In genomic region chr11:115266400-115266778, GRCm38 (mm10) we compare ENCODE assay signal across 8 mouse cellular contexts. TPM values are rescaled to one million over a fixed set of nuclear protein-coding genes. Genes with fewer than 3 reads are reported as not detected.
DNase-seq lines count a peak whose midpoint lies in the region; ATAC-seq and TF ChIP-seq lines count a peak whose summit lies in the region.

No protein-coding gene starts in this region.

- H3K36me3 ChIP-seq in heart, embryonic 10.5 days: peaks cover 12% of the 10 kb centered on the region
- peaks cover 7% of the 10 kb centered on the region for H3K36me3 ChIP-seq in ES-E14 (ENCODE audit: control insufficient read depth, insufficient read depth, low read length, poor library complexity, severe bottlenecking)
- no peaks in the 10 kb centered on the region for H3K36me3 ChIP-seq in forebrain, embryonic 11.5 days (ENCODE audit: control insufficient read depth, insufficient read depth, low read length)
- peaks cover 20% of the 10 kb centered on the region for H3K36me3 ChIP-seq in liver, embryonic 13.5 days

- no peak for DNase-seq in heart, embryonic 10.5 days (ENCODE audit: low spot score)
- no peak for DNase-seq in heart, adult 8-10 months (ENCODE audit: low spot score)
- no peak for DNase-seq in ES-E14 (ENCODE audit: low read depth, low spot score)
- DNase-seq in forebrain, embryonic 11.5 days (ENCODE audit: low spot score): no peak
- no peak for DNase-seq in liver, embryonic 13.5 days
- DNase-seq in left cerebral cortex, postnatal 14 days (ENCODE audit: low spot score in 2 of 2): no peak

- peaks cover 93% of the 10 kb centered on the region for H3K27me3 ChIP-seq in heart, embryonic 10.5 days (ENCODE audit: insufficient read depth, poor library complexity, severe bottlenecking)
- peaks cover 58% of the 10 kb centered on the region for H3K27me3 ChIP-seq in forebrain, embryonic 11.5 days (ENCODE audit: control insufficient read depth, insufficient read depth, low read length)
- H3K27me3 ChIP-seq in liver, embryonic 13.5 days: peaks cover 77% of the 10 kb centered on the region

- H3K4me1 ChIP-seq in heart, embryonic 10.5 days: peaks cover 59% of the 10 kb centered on the region
- H3K4me1 ChIP-seq in ES-E14 (ENCODE audit: control insufficient read depth in 2 of 2, insufficient read depth in 2 of 2, low read length in 2 of 2, poor library complexity in 1 of 2): peaks cover 0 to 14% of the 10 kb centered on the region in 2 experiments; a peak in 1 of 4 replicates
- H3K4me1 ChIP-seq in forebrain, embryonic 11.5 days (replicated peaks; ENCODE audit: control insufficient read depth, insufficient read depth, low read length): peaks cover 18% of the 10 kb centered on the region
- H3K4me1 ChIP-seq in liver, embryonic 13.5 days (replicated peaks): peaks cover 19% of the 10 kb centered on the region

- under 1% methylated on average over 22 of the region's 22 CpGs for WGBS in heart, embryonic 10.5 days
- under 1% methylated on average over 16 of the region's 22 CpGs for WGBS in forebrain, embryonic 11.5 days
- 2% methylated on average over 22 of the region's 22 CpGs for WGBS in liver, embryonic 13.5 days (ENCODE audit: insufficient replicate concordance)

- no peak for ATAC-seq in forebrain, embryonic 11.5 days (replicated peaks; ENCODE audit: low FRiP score)
- no peak for ATAC-seq in liver, embryonic 13.5 days (ENCODE audit: low read depth)
- ATAC-seq in activated CD4-positive, CD25-positive, alpha-beta regulatory T cell, adult 4 months: no peak
- ATAC-seq in megakaryocyte-erythroid progenitor cell, adult 5-6 weeks (replicated peaks; ENCODE audit: low FRiP score, low TSS enrichment, poor library complexity, severe bottlenecking): no peak

- peak overlapping the region; percentile 65 for H3K4me3 ChIP-seq in heart, embryonic 10.5 days
- peak overlapping the region; percentile 34 to 60; a peak in 3 of 4 replicates for H3K4me3 ChIP-seq in ES-E14 (ENCODE audit: insufficient read depth in 1 of 2, low read depth in 1 of 2, low read length in 2 of 2, poor library complexity in 1 of 2, severe bottlenecking in 1 of 2)
- H3K4me3 ChIP-seq in forebrain, embryonic 11.5 days (ENCODE audit: low read depth, low read length): peak overlapping the region; percentile 28; the same call in 1 of the 2 replicates
- peak overlapping the region; percentile 39 for H3K4me3 ChIP-seq in liver, embryonic 13.5 days (replicated peaks)

- peak overlapping the region; percentile 46 for H3K4me2 ChIP-seq in forebrain, embryonic 11.5 days (ENCODE audit: low read depth, low read length, severe bottlenecking)
- H3K4me2 ChIP-seq in liver, embryonic 13.5 days: peak overlapping the region; percentile 52; the same call in 1 of the 2 replicates

- peak overlapping the region; percentile 19; the same call in 1 of the 2 replicates for H3K9ac ChIP-seq in ES-E14 (ENCODE audit: insufficient read depth, low read depth, low read length, poor library complexity, severe bottlenecking)
- H3K9ac ChIP-seq in forebrain, embryonic 11.5 days (ENCODE audit: low read length): no peak overlapping the region
- no peak overlapping the region for H3K9ac ChIP-seq in liver, embryonic 13.5 days

- peak overlapping the region; percentile 64; the same call in 1 of the 2 replicates for H3K27ac ChIP-seq in heart, embryonic 10.5 days
- no peak overlapping the region for H3K27ac ChIP-seq in ES-E14 (ENCODE audit: insufficient read depth, low read depth, low read length, poor library complexity, severe bottlenecking)
- H3K27ac ChIP-seq in forebrain, embryonic 11.5 days (ENCODE audit: low read depth, low read length): no peak overlapping the region
- no peak overlapping the region for H3K27ac ChIP-seq in liver, embryonic 13.5 days

- H3K9me3 ChIP-seq in heart, embryonic 10.5 days: no peaks in the 10 kb centered on the region
- no peaks in the 10 kb centered on the region for H3K9me3 ChIP-seq in ES-E14 (ENCODE audit: control insufficient read depth, insufficient read depth, low read depth, low read length)
- H3K9me3 ChIP-seq in forebrain, embryonic 11.5 days (ENCODE audit: control insufficient read depth, low read length): no peaks in the 10 kb centered on the region
- no peaks in the 10 kb centered on the region for H3K9me3 ChIP-seq in liver, embryonic 13.5 days (replicated peaks)

- intact Hi-C loops in left cerebral cortex, postnatal 14 days (cut with DNase I): loop anchor here (5.0 kb wide), 1 partner anchor 104 kb away; the partner anchor contains the start of gene Slc9a3r1

- in situ Hi-C loops in ES-E14 (cut with MboI; ENCODE audit: low sequenced_read_pairs in 2 of 2, unreplicated experiment in 2 of 2): no loop called here

TF ChIP-seq in ES-E14, 5 proteins besides CTCF, POLR2A, EP300 and RAD21:
- TF ChIP-seq ZC3H11A (IDR thresholded peaks at IDR 0.05; ENCODE audit: borderline replicate concordance, low read depth, low read length) (no peak), MAFK (IDR thresholded peaks at IDR 0.05; ENCODE audit: insufficient read depth, low read depth, low read length) (no peak), HCFC1 (IDR thresholded peaks at IDR 0.05; ENCODE audit: borderline replicate concordance, insufficient read depth, low read length) (no peak)

RNA-seq across cellular contexts. Expression of gene Grin2c, which starts 0.7 kb away (rescaled TPM):
- polyA plus RNA-seq in heart, embryonic 10.5 days (2016; fragmentation: Nextera tagmentation; extraction: Ambion mirVana): 0.23 and 0.65 TPM in 2 replicates
- under 1 TPM; 0.09 to 0.65 (median 0.23) TPM for total RNA-seq in heart, adult 8-10 months (2022)
- 0.21 and 0.22 TPM in 2 replicates for total RNA-seq in ES-E14 (2012; rRNA removed)
- polyA plus RNA-seq in forebrain, embryonic 11.5 days (2014; fragmentation: Nextera tagmentation; extraction: Ambion mirVana): 0.12 TPM in 1 of 2 replicates, not detected in the other
- polyA plus RNA-seq in liver, embryonic 13.5 days (2015; fragmentation: Nextera tagmentation; extraction: Ambion mirVana): 0.06 and 0.12 TPM in 2 replicates
- not detected for polyA plus RNA-seq in activated CD4-positive, CD25-positive, alpha-beta regulatory T cell, adult 4 months (2017; shearing (Covaris generic))
- 10 to 100 TPM; 39.9 TPM for total RNA-seq in left cerebral cortex, postnatal 14 days (2021)
- not detected in 2 replicates for total RNA-seq in megakaryocyte-erythroid progenitor cell, adult 5-6 weeks (2014; fragmentation: Nextera tagmentation)
- not detected in 2 replicates for total RNA-seq in megakaryocyte-erythroid progenitor cell, adult 5-6 weeks (2017)

RNA-seq across cellular contexts. Expression of gene Fdxr, which starts 10.5 kb away (rescaled TPM):
- 14.3 and 16.5 TPM in 2 replicates for polyA plus RNA-seq in heart, embryonic 10.5 days (2016; fragmentation: Nextera tagmentation; extraction: Ambion mirVana)
- total RNA-seq in heart, adult 8-10 months (2022): 1 to 10 TPM; 9.1 to 10.0 (median 9.6) TPM
- total RNA-seq in ES-E14 (2012; rRNA removed): 12.1 and 21.0 TPM in 2 replicates
- 13.8 and 15.6 TPM in 2 replicates for polyA plus RNA-seq in forebrain, embryonic 11.5 days (2014; fragmentation: Nextera tagmentation; extraction: Ambion mirVana)
- 16.3 and 18.2 TPM in 2 replicates for polyA plus RNA-seq in liver, embryonic 13.5 days (2015; fragmentation: Nextera tagmentation; extraction: Ambion mirVana)
- polyA plus RNA-seq in activated CD4-positive, CD25-positive, alpha-beta regulatory T cell, adult 4 months (2017; shearing (Covaris generic)): 10 to 100 TPM; 18.4 to 26.6 TPM
- total RNA-seq in left cerebral cortex, postnatal 14 days (2021): 10 to 100 TPM; 19.6 to 20.8 TPM
- total RNA-seq in megakaryocyte-erythroid progenitor cell, adult 5-6 weeks (2014; fragmentation: Nextera tagmentation): 17.0 and 18.6 TPM in 2 replicates
- total RNA-seq in megakaryocyte-erythroid progenitor cell, adult 5-6 weeks (2017): 5.9 and 20.8 TPM in 2 replicates

RNA-seq across cellular contexts. Expression of gene Fads6, which starts 31.1 kb away (rescaled TPM):
- polyA plus RNA-seq in heart, embryonic 10.5 days (2016; fragmentation: Nextera tagmentation; extraction: Ambion mirVana): 0.64 and 1.3 TPM in 2 replicates
- 1 to 10 TPM; 2.0 to 3.5 (median 2.3) TPM for total RNA-seq in heart, adult 8-10 months (2022)
- total RNA-seq in ES-E14 (2012; rRNA removed): 2.1 and 3.7 TPM in 2 replicates
- polyA plus RNA-seq in forebrain, embryonic 11.5 days (2014; fragmentation: Nextera tagmentation; extraction: Ambion mirVana): 0.25 and 0.45 TPM in 2 replicates
- 2.0 and 2.2 TPM in 2 replicates for polyA plus RNA-seq in liver, embryonic 13.5 days (2015; fragmentation: Nextera tagmentation; extraction: Ambion mirVana)
- under 1 TPM; 0.56 to 0.57 TPM for polyA plus RNA-seq in activated CD4-positive, CD25-positive, alpha-beta regulatory T cell, adult 4 months (2017; shearing (Covaris generic))
- total RNA-seq in left cerebral cortex, postnatal 14 days (2021): 1 to 10 TPM; 7.2 to 7.5 TPM
- total RNA-seq in megakaryocyte-erythroid progenitor cell, adult 5-6 weeks (2014; fragmentation: Nextera tagmentation): 0.17 TPM in 1 of 2 replicates, not detected in the other
- total RNA-seq in megakaryocyte-erythroid progenitor cell, adult 5-6 weeks (2017): 0.38 TPM in 1 of 2 replicates, not detected in the other

RNA-seq across cellular contexts. Expression of gene Otop2, which starts 40.6 kb away (rescaled TPM):
- not detected in 2 replicates for polyA plus RNA-seq in heart, embryonic 10.5 days (2016; fragmentation: Nextera tagmentation; extraction: Ambion mirVana)
- not detected for total RNA-seq in heart, adult 8-10 months (2022)
- total RNA-seq in ES-E14 (2012; rRNA removed): 0.18 and 0.21 TPM in 2 replicates
- polyA plus RNA-seq in forebrain, embryonic 11.5 days (2014; fragmentation: Nextera tagmentation; extraction: Ambion mirVana): not detected in 2 replicates
- polyA plus RNA-seq in liver, embryonic 13.5 days (2015; fragmentation: Nextera tagmentation; extraction: Ambion mirVana): not detected in 2 replicates
- not detected for polyA plus RNA-seq in activated CD4-positive, CD25-positive, alpha-beta regulatory T cell, adult 4 months (2017; shearing (Covaris generic))
- under 1 TPM in 1 of 2 experiments, not detected in 1; 0.38 TPM for total RNA-seq in left cerebral cortex, postnatal 14 days (2021)
- not detected in 2 replicates for total RNA-seq in megakaryocyte-erythroid progenitor cell, adult 5-6 weeks (2014; fragmentation: Nextera tagmentation)
- total RNA-seq in megakaryocyte-erythroid progenitor cell, adult 5-6 weeks (2017): not detected in 2 replicates

RNA-seq across cellular contexts. Expression of gene Ush1g, which starts 55.5 kb away (rescaled TPM):
- polyA plus RNA-seq in heart, embryonic 10.5 days (2016; fragmentation: Nextera tagmentation; extraction: Ambion mirVana): 0.26 and 0.34 TPM in 2 replicates
- total RNA-seq in heart, adult 8-10 months (2022): under 1 TPM; 0.09 to 0.28 (median 0.25) TPM
- 0.11 TPM in 1 of 2 replicates, not detected in the other for total RNA-seq in ES-E14 (2012; rRNA removed)
- polyA plus RNA-seq in forebrain, embryonic 11.5 days (2014; fragmentation: Nextera tagmentation; extraction: Ambion mirVana): not detected in 2 replicates
- 0.07 and 0.14 TPM in 2 replicates for polyA plus RNA-seq in liver, embryonic 13.5 days (2015; fragmentation: Nextera tagmentation; extraction: Ambion mirVana)
- not detected for polyA plus RNA-seq in activated CD4-positive, CD25-positive, alpha-beta regulatory T cell, adult 4 months (2017; shearing (Covaris generic))
- under 1 TPM; 0.33 to 0.44 TPM for total RNA-seq in left cerebral cortex, postnatal 14 days (2021)
- total RNA-seq in megakaryocyte-erythroid progenitor cell, adult 5-6 weeks (2014; fragmentation: Nextera tagmentation): not detected in 2 replicates
- not detected in 2 replicates for total RNA-seq in megakaryocyte-erythroid progenitor cell, adult 5-6 weeks (2017)

Comparison
In these comparisons a context has a peak if more than half of its experiments do, and no peak if none do; other contexts are left out.
1. RNA of gene Grin2c, which starts 0.7 kb away (total RNA-seq): 39.9 TPM in left cerebral cortex, postnatal 14 days; 0.09 to 0.65 TPM in heart, adult 8-10 months, 0.21 to 0.22 TPM in ES-E14 and not detected in megakaryocyte-erythroid progenitor cell, adult 5-6 weeks; every median in the first group is over 10 times any median in the second.
2. Peak in every context shown above with its lines, with median percentiles within 50 percentile points of each other: H3K4me3 ChIP-seq.